Mouse (Mus musculus) liver, embryonic 11.5 days (tissue): ENCODE measurements around the gene Nav1. TPM values are rescaled to one million over a fixed set of nuclear protein-coding genes. Genes with fewer than 3 reads are reported as not detected.

Source experiments
- ATAC-seq: fragments of 200-750 bp; cut with Nextera tagmentation; replicated peaks from 2 replicates; pipeline ENCODE4 v1.8.0; 2017; ENCODE audit warnings: moderate number of reproducible peaks, mild to moderate bottlenecking, moderate TSS enrichment, moderate library complexity; ENCODE audit not compliant: low FRiP score
- DNase-seq: peaks from one replicate; pipeline ENCODE4 v3.0.0-alpha.2; 2017; ENCODE audit warnings: low spot score
- H3K27ac ChIP-seq: fragments of 300-500 bp; sonication (generic); 2 replicates; pipeline ENCODE4 v1.5.1; 2014; ENCODE audit warnings: mild to moderate bottlenecking, low read depth, low read length, control low read depth
- H3K27me3 ChIP-seq: fragments of 300-500 bp; sonication (generic); replicated peaks from 2 replicates; pipeline ENCODE4 v1.6.1; 2014; ENCODE audit warnings: low read length, mixed read lengths; ENCODE audit not compliant: control insufficient read depth, insufficient read depth
- H3K36me3 ChIP-seq: fragments of 300-500 bp; sonication (generic); 2 replicates; pipeline ENCODE4 v1.6.1; 2014; ENCODE audit warnings: mild to moderate bottlenecking, low read length, moderate library complexity, mixed read lengths; ENCODE audit not compliant: control insufficient read depth, insufficient read depth
- H3K4me1 ChIP-seq: fragments of 300-500 bp; sonication (generic); replicated peaks from 2 replicates; pipeline ENCODE4 v1.6.1; 2014; ENCODE audit warnings: low read length, mixed read lengths; ENCODE audit not compliant: control insufficient read depth, insufficient read depth
- H3K4me2 ChIP-seq: fragments of 300-500 bp; sonication (generic); 2 replicates; pipeline ENCODE4 v1.6.1; 2014; ENCODE audit warnings: mild to moderate bottlenecking, control low read depth, moderate library complexity
- H3K4me3 ChIP-seq: fragments of 300-500 bp; sonication (generic); 2 replicates; pipeline ENCODE4 v1.5.1; 2014; ENCODE audit warnings: low read depth, low read length, control low read depth
- H3K9ac ChIP-seq: fragments of 300-500 bp; sonication (generic); 2 replicates; pipeline ENCODE4 v1.6.1; 2014; ENCODE audit warnings: low read depth, low read length, control low read depth
- H3K9me3 ChIP-seq: fragments of 300-500 bp; sonication (generic); 2 replicates; pipeline ENCODE4 v1.6.1; 2016; ENCODE audit warnings: low read length, inconsistent platforms, mixed read lengths; ENCODE audit not compliant: control insufficient read depth
- WGBS: fragments of 180-500 bp; shearing (Covaris S2); extraction: QIAGEN DNeasy Blood & Tissue Kit; methylation state at CpG from one replicate; pipeline ENCODE4 v1.1.7; 2014; 5-methylcytosine and 5-hydroxymethylcytosine counted together
- polyA plus RNA-seq: library from polyadenylated mRNA; unstranded; fragments of >200 nt; fragmentation: Nextera tagmentation; extraction: Ambion mirVana; gene quantifications from 2 replicates; pipeline ENCODE4 v1.2.1, GENCODE M21; 2014

Nav1 gene
- polyA plus RNA-seq, 1 experiment from 2014 or later = 8.9 TPM

DNA sequence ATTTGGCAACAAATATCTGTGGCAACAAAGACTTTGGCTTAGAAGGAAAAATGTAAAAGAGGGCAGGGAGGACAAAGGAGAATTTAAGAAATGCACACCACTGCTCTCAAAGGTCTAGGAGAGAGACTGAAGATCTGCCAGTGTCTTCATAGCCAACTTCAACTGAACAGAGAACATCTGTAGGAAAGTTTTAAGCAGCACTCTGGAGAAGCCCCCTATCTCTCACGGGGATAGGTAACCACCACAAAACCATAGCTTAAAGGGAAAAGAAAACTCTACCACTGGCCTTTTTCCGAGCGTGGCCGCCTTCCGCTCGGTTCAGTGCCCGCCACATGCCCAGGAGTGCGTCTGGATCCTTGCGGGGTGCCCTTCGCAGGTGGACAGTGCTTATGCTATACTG is 180.4 kb downstream of the Nav1 start:
- Histone ChIP-seq H3K9me3 (no peaks in the 10 kb centered on the region), H3K27me3 (no peaks in the 10 kb centered on the region), H3K9ac (no peak overlapping the region), H3K4me1 (peaks cover 21% of the 10 kb centered on the region), H3K4me2 (no peak overlapping the region), H3K36me3 (peaks cover 5% of the 10 kb centered on the region; the same call in 1 of the 2 replicates), H3K27ac (no peak overlapping the region), H3K4me3 (no peak overlapping the region)
- DNase-seq (no peak), ATAC-seq (no peak)
- WGBS = 93% methylated on average over 10 of the region's 10 CpGs

DNA sequence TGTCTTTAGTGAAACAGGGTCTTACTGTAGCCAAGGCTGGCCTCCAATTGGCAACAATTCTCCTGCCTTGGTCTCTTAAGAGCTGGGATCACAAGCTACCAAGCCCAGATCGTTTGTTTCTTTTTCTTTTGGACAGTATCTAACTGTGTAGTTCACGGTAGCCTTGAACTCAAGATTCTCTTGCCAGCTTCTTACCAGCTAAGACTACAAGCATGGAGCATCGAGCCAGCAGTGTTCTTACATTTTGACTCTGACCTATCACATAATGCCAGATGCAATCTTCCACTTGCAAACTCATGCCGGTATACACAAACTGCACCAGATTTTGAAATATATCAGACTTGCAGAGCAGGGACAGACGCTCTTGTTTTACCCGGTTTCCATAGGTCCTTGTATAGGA is 184.3 kb downstream of the Nav1 start:
- ATAC-seq = no peak
- 89% methylated on average over 6 of the region's 6 CpGs for WGBS
- Histone ChIP-seq H3K27ac (no peak overlapping the region), H3K27me3 (no peaks in the 10 kb centered on the region), H3K36me3 (peaks cover 19% of the 10 kb centered on the region), H3K9me3 (no peaks in the 10 kb centered on the region), H3K4me2 (no peak overlapping the region), H3K4me1 (no peaks in the 10 kb centered on the region; the same call in 1 of the 2 replicates), H3K9ac (no peak overlapping the region), H3K4me3 (no peak overlapping the region)
- DNase-seq = no peak

DNA sequence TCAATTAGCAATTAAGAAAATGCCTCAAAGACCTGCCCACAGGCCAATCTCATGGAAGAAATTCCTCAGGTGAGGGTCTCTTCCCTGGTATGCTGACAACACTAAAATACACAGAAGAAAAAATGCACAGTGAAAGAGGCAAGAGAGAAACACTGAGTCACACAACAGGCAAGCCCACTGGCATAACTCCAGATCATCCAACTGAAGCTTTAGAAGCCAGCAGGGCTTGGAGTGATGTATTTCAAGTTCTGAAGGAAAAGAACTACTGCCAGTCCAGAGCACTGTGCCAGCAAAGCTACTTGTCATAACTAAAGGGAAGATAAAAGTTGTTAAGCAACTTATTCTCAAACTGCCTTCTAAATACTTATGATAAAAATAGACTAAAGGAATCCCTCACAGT is 193.1 kb downstream of the Nav1 start:
- no peaks in the 10 kb centered on the region for H3K27me3 ChIP-seq
- DNase-seq = no peak
- no peak overlapping the region for H3K27ac ChIP-seq
- no peaks in the 10 kb centered on the region for H3K4me1 ChIP-seq
- H3K9me3 ChIP-seq = no peaks in the 10 kb centered on the region
- peaks cover 58% of the 10 kb centered on the region for H3K36me3 ChIP-seq
- H3K4me3 ChIP-seq = no peak overlapping the region
- H3K4me2 ChIP-seq = no peak overlapping the region
- ATAC-seq = no peak
- H3K9ac ChIP-seq = no peak overlapping the region

DNA sequence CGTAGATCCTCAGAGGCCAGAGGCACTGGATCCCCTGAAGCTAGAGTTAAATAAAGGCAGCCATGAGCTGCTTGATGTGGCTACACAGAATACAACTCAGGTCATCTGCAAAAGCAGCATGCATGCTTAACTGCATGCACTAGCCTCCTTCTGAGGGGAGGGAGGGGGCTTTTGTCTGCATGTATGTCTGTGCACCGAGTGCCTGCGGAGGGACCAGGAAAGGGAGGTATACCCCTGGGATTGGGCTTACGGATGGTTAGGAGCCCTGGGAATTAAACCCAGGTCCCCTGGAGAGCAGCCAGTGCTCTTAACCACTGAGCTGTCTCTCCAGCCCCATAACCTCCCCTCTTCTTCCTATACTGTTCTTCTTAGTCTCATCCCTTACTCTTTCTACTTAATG is 195.0 kb downstream of the Nav1 start:
- 85% methylated on average over 4 of the region's 4 CpGs for whole genome bisulfite sequencing
- no peak overlapping the region for H3K27ac ChIP-seq

DNA sequence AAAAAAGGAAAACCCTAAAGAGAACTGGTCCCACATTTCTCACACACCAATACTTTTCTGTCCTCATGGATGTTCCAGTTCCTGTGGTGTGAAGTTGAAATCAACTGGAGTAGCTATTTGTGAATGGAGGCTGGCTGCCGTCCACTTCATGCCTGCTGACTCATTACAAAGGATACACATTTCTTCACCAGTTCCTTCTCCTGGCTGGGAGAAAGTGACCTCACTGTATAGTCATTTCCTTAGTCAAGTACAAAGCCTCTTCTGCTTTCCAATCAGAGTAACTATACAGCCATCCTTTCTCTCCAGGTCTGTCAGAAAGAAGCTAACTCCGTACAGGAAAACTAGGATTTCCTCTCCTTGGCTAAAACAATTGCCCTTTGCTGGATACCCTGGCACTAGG is 196.1 kb downstream of the Nav1 start:
- no peak overlapping the region for H3K27ac ChIP-seq
- no peak overlapping the region for H3K4me3 ChIP-seq
- ATAC-seq = no peak
- DNase-seq = no peak
- H3K27me3 ChIP-seq = no peaks in the 10 kb centered on the region
- no peaks in the 10 kb centered on the region for H3K9me3 ChIP-seq
- H3K4me2 ChIP-seq = no peak overlapping the region
- no peaks in the 10 kb centered on the region for H3K4me1 ChIP-seq
- WGBS = 69% methylated on average over 2 of the region's 2 CpGs
- no peak overlapping the region for H3K9ac ChIP-seq
- peaks cover 50% of the 10 kb centered on the region for H3K36me3 ChIP-seq

More for the DNA sequence above, 195.0 kb downstream of the Nav1 start:
- Histone ChIP-seq H3K4me1 (no peaks in the 10 kb centered on the region), H3K36me3 (peaks cover 58% of the 10 kb centered on the region), H3K9ac (no peak overlapping the region), H3K4me3 (no peak overlapping the region), H3K27me3 (no peaks in the 10 kb centered on the region), H3K9me3 (no peaks in the 10 kb centered on the region), H3K4me2 (no peak overlapping the region)
- no peak for DNase-seq
- ATAC-seq = no peak

DNA sequence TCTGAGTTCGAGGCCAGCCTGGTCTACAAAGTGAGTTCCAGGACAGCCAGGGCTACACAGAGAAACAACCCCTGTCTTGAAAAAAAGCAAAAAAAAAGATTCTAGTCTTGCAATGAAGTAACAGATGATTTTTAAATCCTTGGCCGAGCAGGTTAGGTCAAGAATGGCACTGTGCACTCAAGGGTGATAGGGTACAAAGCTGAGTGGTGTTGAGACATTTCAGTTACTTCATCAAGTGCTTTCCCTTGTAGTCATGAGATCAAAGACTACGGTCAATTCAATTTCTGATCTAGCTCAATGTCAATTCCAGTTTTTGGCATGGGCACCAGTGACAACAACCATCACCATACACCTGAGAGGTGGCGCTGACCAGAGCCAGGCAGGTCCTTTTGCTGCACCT is 198.1 kb downstream of the Nav1 start:
- H3K4me2 ChIP-seq = no peak overlapping the region
- H3K9me3 ChIP-seq = no peaks in the 10 kb centered on the region
- H3K27ac ChIP-seq = no peak overlapping the region
- H3K27me3 ChIP-seq = no peaks in the 10 kb centered on the region
- no peaks in the 10 kb centered on the region for H3K4me1 ChIP-seq
- WGBS = 88% methylated on average over 4 of the region's 4 CpGs
- DNase-seq = no peak
- no peak for ATAC-seq
- peaks cover 54% of the 10 kb centered on the region for H3K36me3 ChIP-seq
- H3K9ac ChIP-seq = no peak overlapping the region
- H3K4me3 ChIP-seq = no peak overlapping the region

DNA sequence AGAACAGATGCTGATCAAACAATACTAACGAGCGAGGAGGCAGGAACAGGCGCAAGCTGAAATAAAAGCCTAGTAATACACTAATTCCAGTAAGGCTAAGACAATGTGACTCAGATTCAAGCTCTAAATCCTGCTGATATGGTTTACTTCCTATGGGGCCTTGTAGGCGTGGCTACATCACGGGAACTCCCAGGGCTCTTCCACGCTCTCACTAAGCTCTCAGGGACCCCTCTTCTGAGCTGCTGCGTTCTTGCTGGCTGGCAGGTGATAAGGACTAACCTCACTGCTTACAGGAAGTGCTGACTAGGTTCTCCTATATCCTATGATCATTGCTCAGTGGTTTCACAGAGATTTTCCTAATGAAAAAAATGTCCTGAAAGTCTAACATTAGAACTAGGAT is 201.7 kb downstream of the Nav1 start:
- ATAC-seq (no peak), DNase-seq (no peak)
- 65% methylated on average over 7 of the region's 7 CpGs for WGBS
- Histone ChIP-seq H3K9me3 (no peaks in the 10 kb centered on the region), H3K4me3 (no peak overlapping the region), H3K4me1 (no peaks in the 10 kb centered on the region), H3K36me3 (peaks cover 49% of the 10 kb centered on the region), H3K9ac (no peak overlapping the region), H3K4me2 (no peak overlapping the region), H3K27me3 (no peaks in the 10 kb centered on the region), H3K27ac (no peak overlapping the region)

DNA sequence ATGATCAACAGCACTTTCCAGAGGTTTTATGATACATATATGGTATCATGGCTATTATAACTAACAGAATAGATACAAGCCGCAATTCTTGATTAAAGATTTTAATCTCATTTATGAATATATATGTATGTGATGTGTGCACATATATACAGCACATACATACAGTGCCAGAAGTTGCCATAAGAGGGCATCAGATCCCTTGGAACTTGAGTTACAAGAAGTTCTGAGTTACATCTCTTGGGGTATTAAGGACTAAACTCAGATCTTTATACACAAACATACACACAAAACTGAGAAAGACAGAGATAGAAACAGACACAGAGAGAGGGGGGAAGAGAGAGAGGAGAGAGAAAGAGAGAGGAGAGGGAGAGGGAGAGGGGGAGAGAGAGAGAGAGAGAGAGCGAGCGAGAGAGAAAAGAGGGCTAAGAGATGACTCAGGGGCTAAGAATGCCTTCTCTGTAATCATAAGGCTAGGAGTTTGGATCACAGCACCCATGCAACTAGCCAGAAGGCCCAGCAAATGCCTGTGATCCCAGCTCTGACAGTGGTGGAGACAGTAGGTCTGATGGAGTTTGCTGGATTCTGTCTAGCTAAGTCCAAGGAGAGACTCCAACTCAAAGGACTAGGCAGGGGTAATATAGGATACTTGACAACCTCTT is 205.5 kb downstream of the Nav1 start:
- ATAC-seq (no peak), DNase-seq (no peak)
- no peak overlapping the region for H3K4me3 ChIP-seq
- 89% methylated on average over 3 of the region's 3 CpGs for WGBS
- peaks cover 33% of the 10 kb centered on the region for H3K36me3 ChIP-seq
- no peak overlapping the region for H3K27ac ChIP-seq
- H3K4me2 ChIP-seq = no peak overlapping the region
- no peaks in the 10 kb centered on the region for H3K27me3 ChIP-seq
- H3K4me1 ChIP-seq = no peaks in the 10 kb centered on the region
- H3K9me3 ChIP-seq = no peaks in the 10 kb centered on the region
- H3K9ac ChIP-seq = no peak overlapping the region

DNA sequence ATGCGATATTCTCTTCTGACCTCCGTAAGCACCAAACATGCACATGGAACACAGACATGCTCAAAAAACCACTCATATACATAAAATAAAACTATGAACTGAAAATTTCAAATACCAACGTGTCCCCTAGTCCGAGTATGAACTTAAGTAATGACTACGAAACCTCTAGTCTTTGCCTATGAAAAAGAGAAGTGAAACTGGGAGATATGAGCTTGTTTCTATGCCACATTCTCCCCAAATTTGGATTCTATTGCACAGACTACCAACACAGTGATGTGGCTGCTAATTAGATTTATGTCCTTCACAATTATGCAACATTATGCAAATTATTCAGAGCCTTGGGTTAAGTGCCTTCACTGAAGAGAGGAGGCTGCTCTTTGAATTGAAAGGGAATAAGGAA is 207.6 kb downstream of the Nav1 start:
- no peak for DNase-seq
- H3K36me3 ChIP-seq = peaks cover 34% of the 10 kb centered on the region
- no peaks in the 10 kb centered on the region for H3K9me3 ChIP-seq
- no peaks in the 10 kb centered on the region for H3K4me1 ChIP-seq
- WGBS = 90% methylated on average over 5 of the region's 5 CpGs
- no peak overlapping the region for H3K27ac ChIP-seq
- no peak overlapping the region for H3K9ac ChIP-seq
- no peaks in the 10 kb centered on the region for H3K27me3 ChIP-seq
- no peak overlapping the region for H3K4me3 ChIP-seq
- no peak overlapping the region for H3K4me2 ChIP-seq
- ATAC-seq = no peak
